Mouse (Mus musculus) spleen, adult 2 months (tissue): ENCODE data around the gene Appbp2. TPM values are rescaled to one million over a fixed set of nuclear protein-coding genes. Genes with fewer than 3 reads are reported as not detected.

Experiments used
- DNase-seq, 2 experiments: peaks; one replicate each; pipeline versions ENCODE4 v3.0.0 to v3.0.0-alpha.2; 2012 to 2021; ENCODE audit warnings: low spot score in 2 of 2, low read depth in 1 of 2
- H3K27ac ChIP-seq: fragments of 200-500 bp; 2 replicates; pipeline ENCODE4 v1.5.1; 2012; ENCODE audit warnings: low read length, inconsistent platforms; ENCODE audit not compliant: insufficient read depth
- H3K27me3 ChIP-seq: fragments of 200-500 bp; 2 replicates; pipeline ENCODE4 v1.6.1; 2012; ENCODE audit warnings: mild to moderate bottlenecking, moderate library complexity, low read length, inconsistent platforms; ENCODE audit not compliant: control insufficient read depth, insufficient read depth
- H3K36me3 ChIP-seq: fragments of 200-500 bp; 2 replicates; pipeline ENCODE4 v1.6.1; 2012; ENCODE audit warnings: mild to moderate bottlenecking, low read length, inconsistent platforms; ENCODE audit not compliant: control insufficient read depth, insufficient read depth
- H3K4me1 ChIP-seq: fragments of 200-500 bp; 2 replicates; pipeline ENCODE4 v1.6.1; 2011; ENCODE audit warnings: inconsistent platforms; ENCODE audit not compliant: control insufficient read depth, insufficient read depth, insufficient read length
- H3K4me3 ChIP-seq: fragments of 200-500 bp; 2 replicates; pipeline ENCODE4 v1.5.1; 2011; ENCODE audit warnings: mild to moderate bottlenecking, inconsistent platforms; ENCODE audit not compliant: insufficient read depth, insufficient read length; ENCODE audit errors: extremely low read depth
- CTCF ChIP-seq: fragments of 200-500 bp; IDR thresholded peaks from 2 replicates; pipeline ENCODE4 v1.5.1; 2011; ENCODE audit warnings: mild to moderate bottlenecking, inconsistent platforms; ENCODE audit not compliant: insufficient read depth, insufficient read length, insufficient replicate concordance; ENCODE audit errors: extremely low read depth
- POLR2A ChIP-seq: fragments of 200-500 bp; IDR thresholded peaks from 2 replicates; pipeline ENCODE4 v1.6.1; 2011; ENCODE audit warnings: low read depth, low read length, inconsistent platforms
- WGBS: fragments of 180-500 bp; shearing (Covaris S2); methylation state at CpG from one replicate; pipeline ENCODE4 v1.1.7; 2018; 5-methylcytosine and 5-hydroxymethylcytosine counted together
- polyA plus RNA-seq: library from polyadenylated mRNA; depleted of rRNA; stranded (reverse); fragments of >200 nt; gene quantifications from 2 replicates; pipeline ENCODE4 v1.2.3, GENCODE M21; 2012

Gene Appbp2
- polyA plus RNA-seq, 1 experiment, result 5.7 TPM

DNA sequence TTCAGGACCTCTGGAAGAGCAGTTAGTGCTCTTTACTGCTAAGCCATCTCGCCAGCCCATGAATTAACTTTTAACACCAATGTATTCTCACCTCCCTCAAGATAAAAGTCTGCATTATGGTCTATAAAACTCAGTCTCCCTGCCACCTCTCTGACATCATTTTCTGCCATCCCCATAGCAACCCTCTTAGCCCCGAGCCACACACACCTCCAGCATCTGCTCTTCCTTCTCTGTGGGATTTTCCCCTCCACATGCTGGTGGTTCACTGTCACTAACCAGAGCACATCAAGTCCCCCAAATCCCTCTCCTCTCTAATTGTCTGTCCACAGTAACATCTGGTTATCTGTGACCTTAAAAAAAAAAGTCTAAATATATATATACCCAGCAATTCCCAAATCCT, 36.0 kb downstream of the Appbp2 start:
- H3K27ac ChIP-seq, result no peak overlapping the region
- H3K36me3 ChIP-seq, result peaks cover 30% of the 10 kb centered on the region
- 79% methylated on average over 2 of the region's 2 CpGs for WGBS
- no peak for DNase-seq
- TF ChIP-seq POLR2A, result no peak
- no peaks in the 10 kb centered on the region for H3K27me3 ChIP-seq
- no peak overlapping the region for H3K4me3 ChIP-seq
- no peaks in the 10 kb centered on the region for H3K4me1 ChIP-seq

DNA sequence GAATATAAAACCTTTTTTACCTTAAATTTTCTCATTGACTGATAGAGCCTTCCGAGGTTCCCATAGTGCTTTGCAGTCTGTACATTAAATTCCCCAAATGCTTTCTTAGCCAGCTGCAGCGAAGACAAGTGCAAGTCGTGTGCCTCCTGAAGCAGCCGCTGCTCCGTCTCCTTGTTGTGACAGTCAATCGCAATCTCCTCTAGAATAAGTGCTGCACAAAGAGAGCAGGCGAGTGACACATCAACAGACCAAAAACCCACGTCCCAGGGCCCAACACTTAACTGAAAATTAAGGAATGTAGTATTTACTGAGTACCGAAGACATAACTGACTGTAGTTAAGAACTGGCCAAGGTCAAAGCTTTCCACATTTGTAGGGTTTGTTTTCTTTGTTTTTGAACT, 38.9 kb downstream of the Appbp2 start:
- peaks cover 40% of the 10 kb centered on the region for H3K36me3 ChIP-seq
- DNase-seq, result no peak

DNA sequence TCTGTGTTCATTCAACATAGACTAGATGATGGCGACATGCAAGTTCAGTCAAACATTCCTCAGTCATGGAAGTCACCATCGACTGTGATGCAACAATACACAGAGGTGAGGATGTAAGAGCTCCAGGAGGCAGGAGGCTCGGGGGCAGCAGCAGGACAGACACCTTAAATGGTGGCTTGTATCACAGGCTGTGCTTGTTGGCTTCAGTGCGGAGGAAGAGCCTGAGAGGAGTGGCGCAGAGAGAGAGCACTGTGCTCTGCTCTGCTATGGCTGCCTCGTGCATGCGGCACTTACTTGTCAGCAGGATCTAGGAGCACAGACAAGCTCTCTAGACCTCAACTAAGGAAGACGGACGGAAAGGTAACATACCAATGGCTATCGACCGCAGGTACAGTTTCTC, 40.7 kb downstream of the Appbp2 start:
- Histone ChIP-seq H3K4me1 (no peaks in the 10 kb centered on the region), H3K4me3 (no peak overlapping the region), H3K36me3 (peaks cover 39% of the 10 kb centered on the region), H3K27me3 (no peaks in the 10 kb centered on the region), H3K27ac (no peak overlapping the region)
- TF ChIP-seq POLR2A (no peak), CTCF (no peak)
- DNase-seq, result no peak
- WGBS, result 94% methylated on average over 11 of the region's 11 CpGs

More for the DNA sequence above, 38.9 kb downstream of the Appbp2 start:
- TF ChIP-seq POLR2A, result no peak
- no peak for TF ChIP-seq CTCF
- no peaks in the 10 kb centered on the region for H3K4me1 ChIP-seq
- no peak overlapping the region for H3K4me3 ChIP-seq
- 90% methylated on average over 9 of the region's 9 CpGs for WGBS
- no peak overlapping the region for H3K27ac ChIP-seq
- no peaks in the 10 kb centered on the region for H3K27me3 ChIP-seq

DNA sequence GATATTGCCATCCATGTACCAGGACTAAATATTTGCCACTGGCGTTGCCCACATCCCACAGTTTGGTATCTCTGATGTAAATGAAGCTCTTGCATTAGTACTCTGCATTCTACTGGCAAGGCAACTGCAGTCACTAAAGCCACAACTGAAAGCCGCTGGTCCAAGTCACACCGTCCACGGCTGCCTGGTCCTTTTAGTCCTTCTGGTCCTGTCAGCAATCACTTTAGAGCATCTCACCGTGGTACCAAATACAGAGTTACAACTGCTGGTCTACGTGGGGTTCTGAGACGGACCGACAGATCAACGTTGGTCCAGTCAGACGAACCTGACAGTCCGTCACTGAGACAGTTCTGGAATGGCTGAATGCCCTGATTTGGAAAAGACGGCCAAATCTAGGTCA, 44.2 kb downstream of the Appbp2 start:
- Histone ChIP-seq H3K4me3 (no peak overlapping the region), H3K27me3 (no peaks in the 10 kb centered on the region), H3K4me1 (no peaks in the 10 kb centered on the region), H3K36me3 (peaks cover 27% of the 10 kb centered on the region), H3K27ac (no peak overlapping the region)
- no peak for TF ChIP-seq POLR2A
- TF ChIP-seq CTCF, result no peak
- no peak for DNase-seq
- 95% methylated on average over 12 of the region's 12 CpGs for WGBS

DNA sequence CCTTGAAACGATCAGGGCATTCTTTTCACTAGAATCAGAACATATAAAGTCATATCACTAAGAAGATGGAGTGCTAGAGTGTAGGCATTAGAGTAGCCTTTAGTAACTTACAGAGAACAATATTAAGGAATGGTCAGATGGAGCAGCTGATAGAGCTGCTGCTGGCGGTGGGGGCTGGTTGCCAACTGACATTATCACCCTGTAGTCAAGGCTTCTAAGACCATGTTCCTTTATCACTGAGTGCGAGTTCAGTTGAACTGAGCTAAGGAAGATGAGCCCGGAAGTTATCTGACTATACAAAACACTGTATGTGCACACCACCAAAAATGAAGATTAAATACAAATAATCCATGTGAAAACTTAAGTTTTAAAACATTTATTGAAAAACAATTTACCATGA, 45.8 kb downstream of the Appbp2 start:
- DNase-seq, result no peak
- Histone ChIP-seq H3K27me3 (no peaks in the 10 kb centered on the region), H3K27ac (no peak overlapping the region), H3K4me1 (no peaks in the 10 kb centered on the region), H3K4me3 (no peak overlapping the region), H3K36me3 (peaks cover 24% of the 10 kb centered on the region)
- TF ChIP-seq CTCF (no peak), POLR2A (no peak)
- WGBS, result 87% methylated on average over 4 of the region's 4 CpGs

DNA sequence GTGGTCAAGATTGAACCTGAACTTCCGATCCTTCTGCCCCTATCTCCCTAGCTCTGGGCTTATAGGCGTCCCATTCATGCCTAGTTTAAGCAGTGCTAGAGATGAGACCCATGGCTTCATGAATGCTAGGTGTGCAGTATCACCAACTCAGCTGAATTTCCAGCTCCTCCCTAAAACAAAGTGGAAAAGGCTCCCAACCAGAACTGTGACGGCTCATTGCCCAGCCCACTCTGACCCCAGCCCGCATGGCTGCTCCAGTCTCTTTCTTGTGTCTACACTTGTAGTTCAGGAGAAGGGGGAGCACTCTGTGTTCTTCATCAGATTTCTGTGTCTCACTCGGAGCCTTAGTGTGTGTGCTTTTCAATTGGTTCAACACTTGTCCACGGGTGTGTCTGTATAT, 50.1 kb downstream of the Appbp2 start:
- Histone ChIP-seq H3K4me1 (no peaks in the 10 kb centered on the region), H3K4me3 (no peak overlapping the region), H3K27ac (no peak overlapping the region), H3K36me3 (peaks cover 4% of the 10 kb centered on the region; the same call in 1 of the 2 replicates), H3K27me3 (no peaks in the 10 kb centered on the region)
- TF ChIP-seq POLR2A (no peak), CTCF (no peak)
- 94% methylated on average over 6 of the region's 6 CpGs for WGBS
- no peak for DNase-seq

DNA sequence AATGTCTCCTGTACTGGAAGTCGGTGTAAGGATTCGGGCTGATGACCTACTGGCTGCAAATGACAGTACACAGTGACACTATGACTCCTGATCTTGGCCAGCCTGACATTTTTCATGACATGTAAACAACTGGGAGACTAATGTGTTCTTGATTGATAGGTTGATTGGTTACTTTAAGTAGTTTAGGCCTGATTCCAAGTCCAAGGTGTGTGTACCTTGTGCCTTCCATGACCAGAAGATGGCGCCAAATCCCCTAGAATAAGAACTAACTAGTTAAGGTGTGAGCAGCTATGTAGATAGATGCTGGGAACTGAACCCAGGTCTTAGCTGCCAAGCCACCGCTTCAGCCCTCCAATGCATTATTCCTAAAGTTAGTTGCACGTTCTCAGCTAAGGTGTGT, 50.8 kb downstream of the Appbp2 start:
- WGBS, result 91% methylated on average over 5 of the region's 5 CpGs
- no peak overlapping the region for H3K27ac ChIP-seq
- H3K4me3 ChIP-seq, result no peak overlapping the region
- H3K36me3 ChIP-seq, result no peaks in the 10 kb centered on the region; the same call in 1 of the 2 replicates
- no peaks in the 10 kb centered on the region for H3K27me3 ChIP-seq
- no peak for TF ChIP-seq POLR2A
- no peak for TF ChIP-seq CTCF
- no peaks in the 10 kb centered on the region for H3K4me1 ChIP-seq
- DNase-seq, result peak; percentile 38 to 43
